Mouse (Mus musculus) ovary, postnatal 36 days (tissue): ENCODE data around the gene Zmynd10.

ENCODE experiments used
- DNase-seq: peaks from one replicate; pipeline ENCODE4 v3.0.0; 2022; ENCODE audit warnings: low spot score, mixed read lengths

Zmynd10 gene

GRCm38 (mm10) chr9:107540420-107540819 is 6.7 kb upstream of the Zmynd10 start:
- DNase-seq, result no peak

GRCm38 (mm10) chr9:107541005-107541404 is 6.1 kb upstream of the Zmynd10 start:
- no peak for DNase-seq

DNA sequence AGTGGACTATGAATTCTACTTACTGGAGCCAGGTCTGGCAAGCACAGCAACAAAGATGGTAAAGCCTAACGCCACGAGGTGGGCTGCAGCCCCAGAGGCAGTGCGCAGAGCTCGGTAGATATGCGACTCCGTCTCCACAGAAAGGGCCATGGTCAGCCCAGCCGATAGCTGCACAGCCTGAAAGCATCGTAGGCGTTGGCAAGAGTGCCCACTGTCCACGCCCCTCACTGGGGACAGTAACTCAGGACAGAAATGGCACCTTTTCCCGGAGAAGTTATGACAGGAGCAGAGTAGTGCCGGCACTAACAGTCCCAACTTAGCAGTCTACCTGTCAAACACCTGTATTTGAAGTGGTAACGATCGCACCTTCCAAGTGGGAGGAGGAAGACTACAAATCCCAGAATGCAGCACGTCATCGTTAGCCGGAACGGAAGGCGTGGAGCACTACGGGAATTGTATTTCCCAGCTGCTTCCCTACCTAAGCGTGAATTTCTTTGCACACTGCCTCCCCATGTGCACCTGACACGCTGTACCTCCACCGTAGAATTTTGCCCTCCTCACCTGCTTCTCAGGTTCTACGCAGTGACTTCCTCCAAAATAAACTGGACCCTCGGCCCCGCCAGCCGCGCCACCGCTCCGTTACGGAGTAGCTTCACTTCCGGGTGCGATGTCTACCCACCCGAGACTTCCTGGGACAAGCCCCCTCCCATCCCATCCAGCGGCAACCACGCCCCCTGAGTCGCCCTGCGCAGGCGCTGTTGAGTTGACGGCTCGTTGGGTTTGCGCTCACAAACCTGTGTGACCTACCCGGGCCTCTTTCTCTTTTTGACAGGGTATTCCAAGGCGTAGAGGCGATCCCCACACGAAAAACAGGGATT is 5.4 kb upstream of the Zmynd10 start, which contains the start of the genes Cyb561d2 and Nprl2:
TSS of gene Cyb561d2 (minus strand) at position 720 of the 878 bp plus-strand sequence.
TSS of gene Nprl2 (plus strand) at position 753 of the 878 bp plus-strand sequence.
- peak; percentile 94 for DNase-seq

GRCm38 (mm10) chr9:107542352-107542686 is 4.8 kb upstream of the Zmynd10 start:
- no peak for DNase-seq

DNA sequence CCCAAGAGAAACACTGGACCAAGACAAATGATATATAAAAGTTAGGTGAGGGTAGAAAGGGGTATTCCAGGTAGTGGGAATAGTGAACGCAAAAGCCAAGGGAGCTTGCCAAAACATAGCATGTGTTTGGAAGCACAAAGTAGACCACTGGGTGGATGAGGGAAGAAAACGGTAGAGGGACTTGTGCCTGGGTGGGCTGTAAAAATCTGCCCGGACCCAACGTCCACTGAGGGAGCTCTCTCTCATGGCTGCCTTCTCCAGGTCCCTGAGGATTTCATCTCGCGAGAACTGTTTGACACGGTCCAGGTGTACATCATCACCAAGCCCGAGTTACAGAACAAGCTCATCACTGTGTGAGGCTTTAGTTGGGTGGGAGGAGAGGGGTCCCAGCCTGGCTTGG is 4.4 kb upstream of the Zmynd10 start:
- DNase-seq, result no peak

GRCm38 (mm10) chr9:107543299-107543698 is 3.8 kb upstream of the Zmynd10 start:
- no peak for DNase-seq

- no peak for DNase-seq
These were observed 2.9 kb upstream of the Zmynd10 start for GRCm38 (mm10) chr9:107544196-107544700.

- no peak for DNase-seq
These were observed 2.4 kb upstream of the Zmynd10 start for GRCm38 (mm10) chr9:107544729-107545128.

- DNase-seq, result no peak
These were observed 1.9 kb upstream of the Zmynd10 start for GRCm38 (mm10) chr9:107545199-107545598.

- DNase-seq, result peak; percentile 65
These were observed 1.5 kb upstream of the Zmynd10 start for GRCm38 (mm10) chr9:107545602-107546001.

- DNase-seq, result no peak
These were observed 859 bp downstream of the Zmynd10 start for GRCm38 (mm10) chr9:107547957-107548356.

DNA sequence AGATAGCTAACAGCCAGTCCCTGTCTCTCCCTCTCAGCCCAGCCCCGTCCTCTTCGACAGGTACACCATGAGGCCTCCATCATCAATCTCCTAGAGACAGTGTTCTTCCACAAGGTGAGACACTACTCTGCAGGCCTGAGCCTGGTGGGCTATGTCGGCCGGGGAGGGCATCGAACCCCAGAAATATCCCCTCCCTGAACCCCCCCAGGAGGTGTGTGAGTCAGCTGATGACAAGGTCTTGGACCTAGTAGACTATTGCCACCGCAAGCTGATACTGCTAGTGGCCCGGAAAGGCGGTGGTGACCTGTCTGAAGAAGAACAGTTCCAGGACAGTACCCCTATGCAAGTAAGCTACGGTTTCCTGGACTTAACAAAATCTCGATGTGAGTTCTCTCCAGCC is 1.7 kb downstream of the Zmynd10 start:
- no peak for DNase-seq

GRCm38 (mm10) chr9:107549297-107550074 is 2.4 kb downstream of the Zmynd10 start:
- DNase-seq, result no peak

- DNase-seq, result no peak
These were observed 3.5 kb downstream of the Zmynd10 start for GRCm38 (mm10) chr9:107550491-107551116.

DNA sequence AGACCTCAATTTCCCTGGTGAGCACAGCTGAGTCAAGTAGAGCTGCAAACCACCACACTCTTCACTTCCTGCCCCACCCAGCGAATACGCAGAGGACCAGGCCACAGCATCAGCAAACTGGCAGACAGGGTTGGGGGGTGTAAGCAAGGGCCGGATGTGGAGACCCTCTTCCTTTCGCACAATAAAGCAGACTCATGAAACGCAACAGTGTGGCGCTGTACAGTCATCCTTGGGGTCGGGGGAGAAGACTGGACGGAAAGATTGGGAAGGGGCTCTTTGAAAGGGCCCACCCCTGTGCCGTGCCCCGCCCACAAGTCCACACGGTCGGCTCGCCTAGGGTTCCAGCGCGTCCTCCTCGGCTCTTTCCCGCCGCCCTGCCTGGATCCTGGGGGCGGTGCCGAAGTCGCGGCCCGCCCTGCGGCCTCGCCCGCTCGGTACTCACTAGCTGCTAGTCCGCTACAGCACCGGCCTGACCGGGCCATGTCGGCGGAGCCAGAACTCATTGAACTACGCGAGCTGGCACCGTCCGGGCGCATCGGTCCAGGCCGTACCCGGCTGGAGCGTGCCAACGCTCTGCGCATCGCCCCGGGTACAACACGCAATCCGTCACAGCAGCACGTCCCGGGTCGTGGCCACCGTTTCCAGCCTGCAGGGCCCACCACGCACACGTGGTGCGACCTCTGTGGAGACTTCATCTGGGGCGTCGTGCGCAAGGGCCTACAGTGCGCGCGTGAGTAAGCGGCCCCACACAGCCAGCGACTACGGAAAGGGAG is 4.2 kb downstream of the Zmynd10 start, which contains the start of gene Rassf1:
TSS of gene Rassf1 (plus strand) at position 439 of the 773 bp plus-strand sequence.
- DNase-seq, result peak; percentile 78

DNA sequence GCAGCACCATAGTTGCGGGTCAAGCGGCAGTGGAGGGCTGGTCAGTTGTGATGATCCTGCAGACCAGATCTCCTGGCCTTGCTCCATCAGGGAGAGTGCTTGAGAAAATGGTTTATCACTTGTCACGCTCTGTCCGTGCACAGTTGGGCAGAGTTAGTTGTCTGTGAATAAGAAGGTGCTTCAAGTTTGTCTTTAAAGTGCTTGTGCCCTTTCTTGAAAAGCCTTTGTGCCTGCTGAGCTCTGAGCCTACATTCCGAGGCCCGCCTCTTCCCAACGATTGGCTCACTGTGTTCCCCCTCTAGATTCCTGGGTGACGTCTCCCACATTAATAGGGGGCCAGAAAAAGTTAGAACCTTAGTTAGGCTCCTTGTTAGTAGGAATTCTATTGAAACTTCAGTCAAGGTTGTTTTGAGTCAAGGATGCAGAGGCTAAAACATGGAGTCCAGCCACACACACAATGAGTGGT is 4.8 kb downstream of the Zmynd10 start:
- no peak for DNase-seq

GRCm38 (mm10) chr9:107552690-107553393 is 5.7 kb downstream of the Zmynd10 start:
- no peak for DNase-seq

DNA sequence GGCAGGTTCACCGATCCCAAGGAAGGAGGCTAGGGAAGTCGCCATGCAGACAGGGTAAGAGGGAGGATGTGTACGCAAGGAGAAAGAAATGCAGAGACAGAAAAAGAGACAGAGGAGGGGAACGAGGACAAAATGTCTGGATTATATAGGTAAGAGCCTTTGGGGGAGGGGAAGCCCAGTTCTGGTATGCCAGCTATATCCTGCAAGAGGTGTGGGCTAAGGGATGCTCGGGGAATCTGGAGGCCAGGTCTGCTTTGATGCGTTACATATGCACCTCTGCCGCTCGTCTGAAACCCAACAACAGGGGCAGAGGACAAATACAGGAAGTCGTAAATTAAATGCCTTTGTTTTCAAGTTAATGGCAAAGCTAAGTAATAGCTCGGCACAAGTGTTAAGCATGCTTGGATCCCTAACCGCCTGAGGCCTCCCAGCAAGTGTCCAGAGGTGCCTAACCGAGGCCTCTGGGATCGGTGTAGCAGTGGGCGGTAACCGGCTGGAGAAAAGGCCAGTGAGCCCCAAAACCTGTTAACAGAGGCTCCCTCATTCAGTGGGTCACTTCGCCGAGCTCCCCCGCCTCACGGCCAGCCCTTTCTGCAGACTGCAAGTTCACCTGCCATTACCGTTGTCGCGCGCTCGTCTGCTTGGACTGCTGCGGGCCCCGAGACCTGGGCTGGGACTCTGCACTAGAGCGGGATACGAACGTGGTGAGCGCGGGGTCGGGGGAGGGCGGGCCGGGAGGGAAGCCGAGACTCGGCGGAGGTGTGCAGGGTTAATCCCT is 6.6 kb downstream of the Zmynd10 start:
- DNase-seq, result no peak

DNA sequence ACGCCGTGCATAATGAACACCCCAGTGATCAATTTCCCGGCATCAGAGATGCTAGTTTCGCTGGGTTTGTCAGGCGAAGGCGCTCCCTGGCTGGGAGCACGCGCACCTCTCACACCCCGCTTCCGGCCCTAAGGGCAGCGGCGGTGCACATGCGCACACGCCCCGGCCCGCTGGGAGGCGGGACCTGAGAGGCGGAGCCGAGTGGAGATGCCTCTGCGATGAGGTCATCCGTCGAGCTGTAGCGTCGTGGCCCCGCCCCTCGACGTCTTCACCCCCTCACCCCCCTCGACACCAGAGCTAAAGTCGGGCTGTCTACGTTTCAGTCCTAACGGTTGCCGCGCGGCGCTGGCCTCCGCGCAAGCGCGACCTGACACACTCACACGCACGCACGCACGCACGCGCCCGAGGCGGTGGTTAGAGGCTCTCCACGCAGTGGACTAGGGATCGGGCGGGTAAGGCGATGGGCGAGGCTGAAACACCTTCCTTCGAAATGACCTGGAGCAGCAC is 7.3 kb downstream of the Zmynd10 start:
- DNase-seq, result peak; percentile 93

DNA sequence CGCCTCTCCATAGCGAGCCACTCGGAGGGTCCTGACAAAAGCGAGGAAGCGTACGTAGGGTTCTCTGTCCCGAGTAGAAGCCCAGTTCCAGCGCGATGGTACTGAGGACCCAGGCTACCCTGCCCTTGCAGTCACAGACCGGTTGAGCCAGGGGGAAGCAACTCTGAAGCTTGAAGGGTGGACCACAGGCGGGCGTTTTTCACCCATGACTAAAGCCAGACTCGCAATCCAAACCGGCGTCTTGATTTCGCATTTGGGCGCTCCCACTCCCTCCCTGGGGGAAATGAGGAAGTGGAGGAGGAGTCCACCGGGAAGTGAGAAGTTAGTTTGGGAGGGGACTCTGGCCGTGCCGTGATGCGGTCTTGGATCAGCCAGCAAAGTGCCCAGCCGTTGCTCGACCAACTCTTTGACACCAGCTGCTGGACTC is 7.9 kb downstream of the Zmynd10 start:
- peak; percentile 59 for DNase-seq
